Mouse (Mus musculus) frontal cortex, postnatal 36 days (tissue): ENCODE measurements at regions not wholly inside any gene's neighbourhood (a gene's known extent, or its start where the extent isn't known, plus 50 kb on each side); places are given as distances from the start of the nearest gene placed in this dataset.

Experiments used
- DNase-seq, 2 experiments: peaks; one replicate each; pipeline ENCODE4 v3.0.0; 2022; ENCODE audit warnings: low spot score in 2 of 2

DNA sequence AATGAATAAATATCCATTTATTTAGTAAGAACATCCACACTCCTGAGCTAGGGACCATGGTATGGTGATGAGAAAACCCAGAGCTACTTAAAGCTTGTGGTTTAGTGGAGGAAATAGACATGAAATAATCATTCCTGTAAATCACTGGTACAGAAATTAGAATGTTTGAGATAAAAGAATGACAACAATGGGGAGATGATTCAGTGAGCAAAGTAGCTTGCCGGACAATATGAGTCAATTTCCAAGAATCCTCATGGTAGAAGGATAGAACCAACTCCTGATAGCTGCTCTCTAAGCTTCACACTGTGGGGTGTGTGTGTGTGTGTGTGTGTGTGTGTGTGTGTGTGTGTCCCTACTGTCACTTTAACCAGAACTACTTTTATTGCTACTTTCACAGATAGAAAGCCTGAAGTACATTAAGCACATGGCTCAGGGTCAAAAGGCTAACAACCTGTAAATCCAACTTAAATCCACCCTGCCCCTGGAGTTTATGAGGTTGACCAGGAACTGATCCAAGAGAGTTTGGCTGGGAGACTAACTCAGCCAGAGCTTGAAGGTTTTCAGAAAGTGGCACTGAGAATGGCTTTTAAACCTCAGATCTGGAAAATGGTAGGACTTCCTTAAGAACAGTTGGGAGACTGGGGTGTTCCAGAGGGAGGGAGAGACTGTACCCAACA, 336.9 kb upstream of the Gcfc2 start:
- no peak for DNase-seq

DNA sequence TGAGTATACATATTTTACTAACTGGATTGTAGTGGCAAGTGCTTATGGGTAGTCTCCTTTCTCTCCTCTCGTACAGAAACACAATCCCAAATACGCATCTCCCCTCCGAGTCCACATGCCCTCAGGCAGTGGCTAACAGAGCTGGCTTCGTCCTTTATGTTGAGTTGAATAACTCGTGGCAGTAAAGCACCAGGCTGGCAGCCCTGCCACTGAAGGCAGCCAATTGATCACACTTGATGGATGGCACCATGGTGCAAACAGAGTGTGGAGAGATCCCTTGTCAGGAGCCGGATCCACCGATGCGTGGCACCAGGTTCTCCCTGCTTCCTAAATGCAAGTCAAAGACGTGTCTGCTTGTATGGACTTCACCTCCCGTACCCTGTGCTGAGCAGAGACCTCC, 333.7 kb upstream of the Gcfc2 start:
- no peak for DNase-seq

DNA sequence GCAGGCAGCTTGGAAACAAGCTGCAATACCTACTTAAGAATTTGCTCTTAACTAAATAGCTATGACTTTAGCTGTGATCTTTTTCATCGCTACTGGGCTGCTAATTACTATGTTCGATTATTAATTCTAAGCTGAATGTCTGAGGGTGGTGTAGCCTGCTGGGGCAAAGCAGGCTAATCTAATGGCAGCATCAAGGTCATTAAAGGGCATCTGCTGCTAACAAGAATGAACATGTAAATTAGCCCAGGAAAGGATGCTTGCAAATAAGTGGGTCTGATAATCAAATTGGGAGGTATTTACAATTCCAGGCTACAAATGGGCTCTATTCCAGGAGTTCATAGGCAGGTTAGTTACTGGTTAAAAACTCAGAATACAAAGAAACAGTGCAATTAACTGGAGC, 327.5 kb upstream of the Gcfc2 start:
- no peak for DNase-seq

DNA sequence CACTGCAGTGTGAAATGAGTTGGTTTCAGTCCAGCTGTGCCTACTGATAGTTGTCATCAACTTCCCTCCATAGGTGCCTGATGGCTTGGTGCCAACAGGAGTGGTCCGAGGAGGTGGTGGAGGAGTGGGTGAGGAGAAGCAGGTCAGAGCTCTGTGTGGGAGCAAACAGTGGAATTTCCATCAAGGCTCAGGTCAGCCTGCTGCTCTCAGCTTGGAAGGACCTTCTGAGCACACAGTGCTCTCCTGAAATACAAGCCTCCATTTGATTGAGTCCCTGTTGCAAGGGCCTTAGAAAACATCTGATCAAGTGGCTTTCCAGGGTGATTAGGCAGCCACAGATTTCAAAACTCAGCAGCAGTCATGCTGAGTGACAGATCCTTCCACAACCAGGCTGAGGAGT, 314.8 kb upstream of the Gcfc2 start:
- no peak for DNase-seq

DNA sequence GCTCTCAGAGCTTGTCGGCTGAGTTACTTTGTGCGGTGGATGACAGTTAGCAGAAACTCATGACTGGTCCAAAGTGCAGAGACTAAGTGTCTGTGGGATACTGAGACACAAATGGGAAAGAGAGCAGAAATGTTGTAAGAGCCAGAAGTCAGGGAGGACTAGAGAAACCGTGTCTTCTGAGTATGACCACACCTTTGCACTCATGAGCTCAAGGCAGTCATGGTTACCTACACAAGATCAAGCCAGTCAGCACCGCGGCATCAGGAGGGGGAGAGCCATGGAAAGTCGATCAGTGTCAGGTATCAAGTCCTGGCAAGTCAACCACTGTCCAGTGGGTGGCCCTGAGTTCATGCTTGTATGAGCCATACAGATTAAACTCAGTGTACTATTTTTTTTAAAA, 311.5 kb upstream of the Gcfc2 start:
- no peak for DNase-seq

DNA sequence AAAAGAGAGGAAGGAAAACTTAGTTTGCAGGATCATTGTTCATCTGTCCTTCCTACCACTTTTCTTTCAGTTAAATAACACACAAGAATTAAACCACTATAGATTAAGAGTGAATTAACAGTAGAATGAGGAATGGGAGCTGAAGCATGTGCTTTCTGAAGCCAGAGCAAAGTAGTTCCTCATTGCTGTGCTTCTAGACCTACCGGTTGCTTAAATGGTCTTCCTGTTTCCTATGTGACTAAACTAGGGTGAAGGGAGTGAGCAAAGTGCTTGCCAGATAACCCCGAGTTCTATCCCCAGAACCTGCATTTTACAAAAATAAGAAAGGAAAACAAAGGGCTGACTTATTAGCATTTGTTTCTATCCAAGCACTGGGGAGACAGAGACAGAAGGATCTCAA, 305.5 kb upstream of the Gcfc2 start:
- no peak for DNase-seq

DNA sequence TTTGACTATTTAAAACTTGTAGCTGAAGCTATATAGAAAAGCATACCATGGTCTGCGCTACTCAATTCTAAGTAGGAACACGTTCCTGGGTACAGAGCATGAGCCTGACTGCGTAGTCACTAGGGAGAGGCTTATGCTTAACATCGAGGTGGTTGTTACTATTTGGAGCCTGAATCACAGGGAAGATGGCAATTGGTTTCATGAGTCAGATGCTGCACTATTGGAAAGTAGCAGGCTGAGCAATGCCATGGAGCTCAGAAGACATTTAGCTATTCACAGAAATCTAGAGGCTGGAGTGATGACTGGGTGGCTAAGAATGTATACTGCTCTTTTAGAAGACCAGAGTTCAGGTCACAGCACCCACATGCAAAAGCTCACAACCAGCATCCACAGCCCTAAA, 302.4 kb upstream of the Gcfc2 start:
- DNase-seq = peak; percentile 9

DNA sequence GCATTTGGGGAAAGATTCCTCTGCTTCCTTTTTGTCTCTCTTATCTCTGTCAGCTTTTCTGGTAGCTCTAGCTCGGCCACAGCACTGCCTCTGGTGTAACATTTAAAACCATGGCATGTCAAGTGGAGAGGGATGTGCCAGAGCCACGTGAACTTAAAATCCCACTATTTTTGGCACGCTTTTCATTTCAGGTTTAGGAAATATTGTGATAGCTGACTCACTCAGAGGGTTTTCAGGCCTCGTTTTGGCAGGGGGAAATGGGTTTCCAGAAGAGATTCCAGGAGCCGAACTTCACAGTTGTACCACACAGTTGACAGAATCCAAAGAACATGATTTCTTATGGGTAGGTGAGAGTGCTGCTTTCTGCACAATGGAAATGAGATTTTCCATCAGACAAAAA, 300.8 kb upstream of the Gcfc2 start:
- DNase-seq = peak; percentile 30 to 57

DNA sequence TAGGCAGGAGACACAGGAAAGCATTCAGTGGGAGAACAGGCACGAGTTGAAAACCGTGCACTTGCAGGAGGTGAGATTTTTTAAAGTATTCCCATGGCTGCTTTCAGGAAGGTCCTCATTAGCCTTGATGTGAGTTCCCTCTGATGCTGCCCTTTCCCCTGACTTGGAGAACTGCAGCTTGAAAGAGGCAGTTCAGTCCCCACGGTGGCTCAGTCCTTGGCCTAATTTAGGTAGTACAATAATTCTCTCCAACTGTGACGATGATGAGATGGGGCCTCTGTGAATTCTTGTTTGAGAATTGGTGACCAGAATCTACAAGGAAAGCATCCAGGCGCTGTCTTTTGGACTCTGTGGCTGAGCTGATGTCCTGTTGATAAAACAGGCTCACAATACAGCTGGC, 298.5 kb upstream of the Gcfc2 start:
- no peak for DNase-seq

DNA sequence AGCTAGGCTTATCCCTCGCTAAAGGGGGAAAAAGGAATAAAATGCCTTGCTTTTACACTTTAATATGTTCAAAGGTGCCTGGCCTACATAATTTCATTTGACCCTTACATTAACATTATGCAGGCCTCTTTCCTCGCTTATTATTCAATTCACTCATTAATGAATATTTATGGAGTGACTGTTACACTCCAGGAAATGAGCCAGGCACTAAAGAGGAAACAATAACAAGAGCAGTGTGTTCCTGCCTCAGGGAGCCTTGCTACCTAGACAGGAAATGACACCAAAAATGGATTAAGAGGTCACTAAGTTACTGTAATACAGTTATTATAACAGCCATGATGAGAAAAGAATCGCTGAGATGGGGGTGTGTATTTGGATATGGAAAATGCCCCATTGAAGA, 289.9 kb upstream of the Gcfc2 start:
- DNase-seq = no peak

DNA sequence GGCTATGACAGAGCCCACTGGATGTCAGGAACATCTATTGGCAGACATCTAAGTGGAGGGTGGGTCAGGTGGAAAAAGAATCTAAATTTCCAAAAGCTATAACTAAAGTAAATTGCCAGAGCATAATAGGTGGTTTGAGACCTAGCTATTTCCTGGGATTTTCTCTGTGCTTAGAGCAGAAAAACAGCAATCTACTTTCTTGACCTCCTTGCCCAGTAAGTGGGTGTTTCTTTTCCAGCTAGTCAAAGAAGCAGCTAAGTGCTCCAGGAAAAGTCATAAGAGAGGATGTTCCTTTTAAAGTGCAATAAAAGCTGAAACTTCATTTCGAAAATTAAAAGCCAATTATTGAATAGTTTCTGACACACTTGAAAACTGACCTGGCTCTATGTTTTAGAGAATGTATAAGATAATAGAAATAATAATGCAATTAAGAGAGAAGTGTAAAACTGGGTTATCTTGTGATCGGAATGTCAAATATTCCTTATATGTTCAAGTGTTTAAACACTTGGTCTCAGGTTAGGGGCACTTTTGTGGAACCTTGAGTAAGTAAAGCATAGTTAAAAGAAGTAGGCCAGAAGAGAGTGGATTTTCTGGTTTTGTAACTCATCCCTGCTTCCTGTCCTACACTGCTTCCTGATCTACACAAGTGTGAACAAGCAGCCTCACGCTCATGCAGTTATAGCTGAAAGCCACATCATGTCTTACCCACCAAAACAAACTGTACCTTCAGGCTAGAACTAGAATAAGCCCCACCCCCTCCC, 275.7 kb upstream of the Gcfc2 start:
- DNase-seq = no peak

DNA sequence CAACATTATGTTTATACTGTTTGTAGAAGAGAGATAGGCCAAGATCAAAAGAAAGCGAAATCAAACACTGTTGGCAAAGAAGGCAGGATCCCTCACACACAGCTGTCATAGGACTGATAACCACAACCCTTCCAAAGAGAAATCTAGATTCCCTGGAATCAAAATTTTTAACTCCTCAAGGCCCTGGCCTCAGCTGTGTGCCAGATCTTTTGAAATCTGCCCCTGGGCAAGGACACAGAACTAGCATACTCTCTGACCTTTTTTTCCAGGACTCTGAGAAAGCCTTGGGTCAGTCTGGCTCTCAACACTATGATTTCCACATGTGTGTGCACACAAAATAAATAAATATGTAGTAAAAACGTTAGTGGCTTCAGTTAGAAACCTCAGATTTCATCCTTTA, 271.6 kb upstream of the Gcfc2 start:
- DNase-seq = no peak

DNA sequence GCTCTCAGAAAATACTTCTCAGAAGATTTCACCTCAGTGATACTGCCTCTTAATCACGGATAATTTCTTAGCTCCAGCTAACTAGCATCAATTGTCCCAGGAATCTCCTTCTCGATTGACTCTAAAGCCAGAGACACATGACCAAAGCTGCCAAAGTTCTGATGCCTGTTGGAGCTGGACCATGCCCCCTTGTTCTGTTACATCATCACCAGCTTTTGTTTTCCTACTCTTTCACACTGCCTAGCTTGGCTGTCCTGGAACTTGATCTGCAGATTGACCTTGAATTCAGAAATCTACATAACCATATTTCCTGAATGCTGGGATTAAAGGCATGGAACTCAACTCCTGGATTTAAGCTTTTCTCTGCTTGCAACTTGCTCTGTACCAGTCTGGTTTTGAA, 268.3 kb upstream of the Gcfc2 start:
- no peak for DNase-seq

DNA sequence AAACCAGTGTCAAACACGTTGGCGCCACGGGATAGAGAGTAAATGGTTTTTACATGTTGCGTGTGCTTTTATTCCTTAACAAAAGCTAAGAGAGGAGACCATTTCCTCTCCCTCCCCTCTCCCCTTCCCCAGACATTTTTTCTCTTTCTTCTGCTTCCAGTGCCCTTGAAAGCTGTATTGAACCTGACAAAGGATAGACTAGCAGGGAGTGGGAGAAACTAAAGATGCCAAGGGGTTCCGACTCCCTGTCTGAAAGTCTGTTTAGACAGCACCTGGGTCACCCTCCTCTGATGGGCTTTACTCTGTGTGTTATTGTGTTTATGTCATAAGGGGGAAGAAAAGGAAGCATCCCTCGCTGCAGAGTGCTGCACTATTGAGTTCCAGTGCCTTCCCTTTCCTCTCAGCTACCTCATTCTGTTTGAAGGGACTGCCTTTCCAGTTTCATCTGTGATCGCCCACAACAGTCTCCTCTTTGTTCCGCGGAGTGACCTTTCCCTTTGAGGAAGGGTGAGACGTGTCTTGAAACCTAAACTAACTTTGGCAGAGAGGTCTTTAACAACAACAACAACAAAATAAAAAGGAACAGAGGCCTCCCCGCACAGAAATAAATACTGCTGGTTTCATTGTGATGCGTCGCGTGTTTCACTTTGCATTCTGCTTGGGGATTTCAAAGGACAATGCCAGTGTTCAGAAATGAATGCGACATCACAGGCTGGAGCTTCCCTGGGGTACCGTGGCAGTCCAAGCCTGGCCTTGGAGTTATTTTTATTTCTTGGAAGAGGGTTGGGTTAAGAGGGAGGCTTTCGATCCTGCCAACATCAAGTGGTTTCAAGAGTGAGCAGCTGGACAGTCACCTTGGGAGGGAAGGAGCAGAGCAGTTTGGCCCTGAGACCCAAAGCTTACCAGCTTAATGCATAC, 262.7 kb upstream of the Gcfc2 start:
- peak in 1 of 2 experiments; percentile 49 for DNase-seq

DNA sequence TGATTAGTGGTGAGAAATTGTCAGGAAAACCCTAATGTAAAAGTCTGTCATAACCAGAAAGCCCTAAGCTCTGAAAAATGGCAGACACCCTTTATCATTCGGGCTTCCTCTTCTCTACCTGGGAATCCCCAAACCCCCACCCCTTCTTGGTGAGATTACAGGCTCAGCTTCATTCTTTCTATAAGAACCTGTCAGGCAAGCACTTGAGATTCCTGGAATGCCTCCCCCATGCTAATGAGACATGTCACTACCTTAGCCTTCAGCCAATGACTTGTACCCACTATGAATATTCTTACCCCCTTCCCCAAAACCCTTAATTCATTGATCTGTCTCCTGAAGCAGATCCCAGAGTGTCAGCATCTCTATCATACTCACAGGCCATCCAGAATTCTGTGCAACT, 254.5 kb upstream of the Gcfc2 start:
- DNase-seq = no peak

DNA sequence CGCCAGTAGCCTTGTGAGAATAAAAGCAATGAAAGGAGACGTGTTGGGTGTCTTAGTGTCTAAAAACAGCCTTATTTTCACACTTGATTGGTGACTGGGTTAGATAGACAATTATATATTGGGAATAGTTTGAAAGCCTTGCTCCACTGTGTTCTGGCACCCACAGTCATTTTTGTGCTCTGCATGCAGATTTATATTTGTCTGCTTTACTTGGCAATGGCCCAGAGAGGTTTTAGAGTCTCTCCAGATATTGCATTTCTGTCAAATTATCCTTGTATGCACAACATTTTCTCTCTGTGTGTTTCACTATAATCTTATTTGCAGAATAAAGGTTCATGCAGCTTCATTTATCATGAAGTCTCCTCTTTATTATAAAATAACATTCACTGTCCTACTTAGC, 250.2 kb upstream of the Gcfc2 start:
- peak in 1 of 2 experiments; percentile 26 for DNase-seq

DNA sequence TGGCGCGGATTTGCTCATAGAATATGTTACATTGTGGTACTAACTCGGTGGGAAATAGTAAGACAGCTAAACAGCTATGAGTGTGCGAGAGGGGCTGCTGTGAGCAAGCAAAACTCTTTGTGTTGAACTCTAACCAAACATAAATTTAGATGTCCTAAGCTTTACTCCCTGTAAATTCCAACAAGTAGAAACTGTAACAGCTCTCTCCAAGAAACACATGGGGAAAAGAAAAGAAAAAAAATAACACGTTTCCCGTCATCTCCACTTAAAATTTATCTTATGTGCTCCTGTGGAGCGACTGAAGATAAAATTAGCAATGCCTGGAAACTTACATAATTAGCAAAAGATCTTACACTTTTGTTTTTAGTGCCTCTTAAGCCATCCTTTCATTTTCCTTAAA, 226.2 kb upstream of the Gcfc2 start:
- no peak for DNase-seq

DNA sequence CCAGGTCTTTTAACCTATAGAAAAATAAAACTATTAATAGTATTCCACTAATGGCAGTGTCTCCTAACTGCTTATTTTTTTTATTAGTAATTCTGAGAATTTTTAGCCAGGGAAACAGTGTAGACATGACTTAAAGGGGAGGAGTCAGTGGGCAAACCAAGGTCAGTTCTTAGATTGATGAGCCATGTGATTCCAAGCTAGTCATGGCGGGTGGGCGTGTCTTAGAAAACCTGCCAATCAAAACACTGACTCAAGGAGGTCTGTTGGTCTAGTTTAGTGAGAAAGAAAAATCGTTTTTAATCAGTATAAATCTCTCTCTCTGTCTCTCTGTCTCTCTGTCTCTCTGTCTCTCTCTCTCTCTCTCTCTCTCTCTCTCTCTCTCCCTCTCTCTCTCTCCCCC, 225.3 kb upstream of the Gcfc2 start:
- no peak for DNase-seq

DNA sequence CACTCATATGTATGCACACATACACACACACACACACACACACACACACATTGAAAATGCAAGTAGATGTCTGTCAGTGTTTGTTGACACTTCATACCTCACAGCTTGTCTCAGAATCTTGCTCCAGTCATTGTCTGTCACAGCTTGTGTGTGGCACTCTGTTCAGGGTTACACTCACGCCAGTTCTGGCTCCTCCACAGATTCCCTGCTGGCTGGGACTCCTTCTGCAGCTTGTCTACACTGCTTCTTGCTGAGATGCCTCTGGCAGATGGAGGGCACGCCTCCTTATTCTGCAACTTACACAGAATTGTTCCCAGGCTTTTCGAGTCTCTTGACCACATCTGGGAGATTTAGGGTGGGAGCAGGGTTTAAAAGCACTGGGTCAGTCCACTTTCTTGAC, 208.6 kb upstream of the Gcfc2 start:
- peak in 1 of 2 experiments; percentile 22 for DNase-seq

DNA sequence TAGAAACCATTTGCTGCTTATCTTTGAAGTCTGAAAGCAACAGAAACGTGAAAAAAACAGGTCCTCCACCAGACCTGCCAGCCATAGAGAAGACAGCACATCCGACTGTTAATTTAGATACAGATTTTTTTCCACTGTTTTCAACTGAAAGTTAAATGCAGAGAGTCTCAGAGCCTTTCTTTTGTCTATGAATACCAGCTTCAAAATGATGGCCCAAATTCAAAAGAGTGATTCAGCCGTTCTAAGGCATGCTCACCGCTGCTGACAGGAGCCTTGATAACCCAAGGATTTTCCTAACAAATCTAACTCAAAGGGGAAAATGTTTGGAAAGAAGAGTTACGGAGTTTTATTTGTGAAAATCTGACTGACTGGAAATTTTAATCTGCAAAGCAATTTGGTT, 207.1 kb upstream of the Gcfc2 start:
- no peak for DNase-seq

DNA sequence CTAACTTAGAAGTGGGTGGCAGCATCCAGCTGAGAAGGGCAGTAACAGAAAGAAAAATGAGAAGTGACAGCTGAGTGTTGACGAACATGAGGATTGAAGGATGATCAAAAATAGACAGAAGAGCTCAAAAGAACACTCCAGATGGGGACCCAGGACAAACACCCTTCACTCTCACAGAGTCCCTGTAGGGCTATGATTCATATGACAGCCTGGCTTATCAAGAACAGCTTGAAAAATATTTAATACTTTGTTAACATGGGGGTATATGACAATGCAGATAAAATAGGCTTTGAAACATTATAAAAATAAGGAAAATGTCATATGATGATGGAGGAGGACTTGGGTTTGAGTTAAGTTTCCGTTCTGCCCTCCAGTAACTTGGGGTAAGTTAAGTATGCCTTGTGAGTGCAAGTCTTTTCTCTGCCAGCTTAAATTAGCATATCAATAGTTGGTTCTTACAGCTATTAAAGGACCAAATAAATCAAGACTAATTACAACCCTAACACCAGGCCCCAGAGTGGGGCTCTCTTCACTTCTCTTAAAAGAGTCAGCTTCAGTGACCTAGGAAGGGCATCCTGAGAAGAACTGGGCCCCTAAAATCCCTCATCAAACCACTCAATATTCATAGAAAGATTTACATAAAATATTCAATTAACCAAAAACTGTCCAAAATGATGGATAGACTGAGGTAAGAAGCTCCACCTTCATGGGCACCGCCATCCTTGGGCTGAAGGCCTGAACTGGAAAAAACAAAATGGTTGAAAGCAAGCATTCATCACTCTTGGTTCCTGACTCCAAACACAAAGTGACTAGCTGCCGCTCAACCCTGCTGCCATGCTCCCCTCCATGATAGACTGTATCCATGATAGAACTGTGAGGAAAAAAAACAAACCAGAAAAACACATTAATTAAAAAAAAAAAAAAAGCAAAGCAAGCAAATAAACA, 198.6 kb upstream of the Gcfc2 start:
- no peak for DNase-seq
